Mouse (Mus musculus) cerebellum, adult 2 months (tissue): ENCODE data around the gene D630045J12Rik.

Experiments used
- CTCF ChIP-seq: fragments of 200-500 bp; IDR thresholded peaks from 2 replicates; pipeline ENCODE4 v1.5.1; 2011; ENCODE audit warnings: low read depth, mild to moderate bottlenecking, control low read depth, low read length, moderate library complexity, borderline replicate concordance; ENCODE audit not compliant: insufficient read depth
- POLR2A ChIP-seq: fragments of 200-500 bp; IDR thresholded peaks from 2 replicates; pipeline ENCODE4 v1.6.1; 2011; ENCODE audit warnings: low read length, control low read depth, borderline replicate concordance; ENCODE audit not compliant: insufficient read depth

DNA sequence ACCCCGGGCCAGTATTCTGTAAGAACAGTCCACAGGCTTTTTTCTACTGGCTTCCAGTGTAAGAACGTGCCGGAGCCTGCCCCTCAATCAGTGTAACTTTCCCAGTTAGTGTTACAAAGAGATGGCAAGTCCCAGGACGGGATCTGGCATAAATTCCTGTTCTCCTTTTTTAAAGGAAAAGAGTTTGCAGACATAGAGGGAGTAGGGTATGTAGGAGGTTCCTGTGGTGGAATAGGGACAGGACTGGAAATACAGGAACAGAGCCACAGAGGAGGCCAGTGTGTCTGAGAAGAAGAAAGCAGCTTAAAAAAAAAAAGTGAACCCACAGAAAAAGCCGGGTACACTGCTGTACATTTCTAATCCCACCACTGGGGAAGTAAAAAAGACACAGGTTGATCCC lies 52.3 kb downstream of the D630045J12Rik start:
- TF ChIP-seq CTCF (no peak), POLR2A (no peak)
